Mouse (Mus musculus) ovary, postnatal 14 days (tissue): ENCODE measurements around the gene Ovca2.
"Not testable (repeated sequence)": the region's sequence is repeated elsewhere in the genome, so short reads cannot be mapped to it uniquely, and the experiment has no call there.

Experiments
- DNase-seq: peaks from one replicate; pipeline ENCODE4 v3.0.0; 2022; ENCODE audit warnings: low spot score

The Ovca2 gene

GRCm38 (mm10) chr11:75194850-75195461 is 16.3 kb upstream of the Ovca2 start:
- no peak for DNase-seq

- no peak for DNase-seq
Observed at GRCm38 (mm10) chr11:75194121-75194849, 15.7 kb upstream of the Ovca2 start.

GRCm38 (mm10) chr11:75193256-75194071 is 14.8 kb upstream of the Ovca2 start, which contains the start of gene Rtn4rl1:
Gene Rtn4rl1 (plus strand): TSS chr11:75193783.
- peak; percentile 24 for DNase-seq

- DNase-seq: peak; percentile 65
Observed at GRCm38 (mm10) chr11:75192336-75193214, 13.9 kb upstream of the Ovca2 start.

GRCm38 (mm10) chr11:75191841-75192240 is 13.2 kb upstream of the Ovca2 start:
- DNase-seq: no peak

GRCm38 (mm10) chr11:75190905-75191441 is 12.3 kb upstream of the Ovca2 start, which contains the start of gene Dph1:
Gene Dph1 (minus strand): TSS chr11:75191241.
- no peak for DNase-seq

- DNase-seq: peak; percentile 55
Observed at GRCm38 (mm10) chr11:75190371-75190724, 11.7 kb upstream of the Ovca2 start.

GRCm38 (mm10) chr11:75189713-75190370 is 11.2 kb upstream of the Ovca2 start:
- no peak for DNase-seq

- no peak for DNase-seq
Observed at GRCm38 (mm10) chr11:75184986-75185385, 6.4 kb upstream of the Ovca2 start.

GRCm38 (mm10) chr11:75184573-75184972 is 5.9 kb upstream of the Ovca2 start:
- DNase-seq: no peak

- DNase-seq: no peak
Observed at GRCm38 (mm10) chr11:75183917-75184570, 5.4 kb upstream of the Ovca2 start.

GRCm38 (mm10) chr11:75178011-75178410 is 624 bp downstream of the Ovca2 start:
- no peak for DNase-seq

- DNase-seq: not testable (repeated sequence)
Observed at GRCm38 (mm10) chr11:75174574-75174973, 4.1 kb downstream of the Ovca2 start.

GRCm38 (mm10) chr11:75173799-75174165 is 4.9 kb downstream of the Ovca2 start:
- no peak for DNase-seq

- DNase-seq: peak; percentile 77
Observed at GRCm38 (mm10) chr11:75173095-75173798, 5.4 kb downstream of the Ovca2 start.

- no peak for DNase-seq
Observed at GRCm38 (mm10) chr11:75172151-75173094, 6.2 kb downstream of the Ovca2 start.

- no peak for DNase-seq
Observed at GRCm38 (mm10) chr11:75171186-75171865, 7.3 kb downstream of the Ovca2 start.

- DNase-seq: peak; percentile 90
Observed at GRCm38 (mm10) chr11:75170136-75170751, 8.4 kb downstream of the Ovca2 start.
